Mouse (Mus musculus) c-Kit-positive CD71-positive TER-119-negative erythroid progenitor cells, embryonic 14.5 days (primary cell): ENCODE data around the gene Zgrf1.

Experiments
- DNase-seq: peaks from one replicate; pipeline ENCODE4 v3.0.0-alpha.2; 2013; ENCODE audit warnings: low read depth

Gene Zgrf1

DNA sequence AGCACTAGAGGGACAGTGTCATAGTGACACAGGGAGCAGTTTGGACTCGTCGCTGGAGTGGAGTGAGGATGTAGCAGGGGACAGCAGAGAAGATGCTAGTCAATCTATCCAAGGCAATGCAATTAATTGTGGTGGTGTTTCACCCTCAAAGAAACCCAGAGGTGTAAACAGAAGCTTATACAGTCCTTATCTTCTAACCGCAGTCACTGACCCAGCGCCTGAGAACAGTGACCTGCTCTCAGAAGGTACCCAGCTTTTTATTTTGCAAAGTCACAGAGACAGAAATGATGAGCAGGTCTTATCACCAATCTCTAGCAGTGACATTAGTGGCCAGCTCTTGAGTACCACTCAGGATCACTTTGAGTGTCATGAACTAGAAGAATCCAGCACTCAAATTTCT lies 9.7 kb downstream of the Zgrf1 start:
- no peak for DNase-seq

DNA sequence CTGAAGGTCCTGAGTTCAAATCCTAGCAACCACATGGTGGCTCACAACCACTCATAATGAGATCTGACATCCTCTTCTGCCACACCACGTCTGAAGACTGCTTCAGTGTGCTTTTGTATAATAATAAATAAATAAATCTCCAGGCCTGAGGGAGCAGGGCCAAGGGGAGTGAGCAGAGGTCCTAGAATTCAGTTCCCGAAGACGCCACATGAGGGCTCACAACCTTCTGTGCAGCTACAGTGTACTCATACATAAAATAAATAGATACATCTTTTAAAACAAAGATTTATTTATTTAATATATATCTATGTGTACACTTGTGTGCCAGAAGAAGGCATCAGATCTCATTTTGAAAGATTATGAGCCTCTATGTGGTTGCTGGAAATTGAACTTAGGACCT lies 11.8 kb downstream of the Zgrf1 start:
- DNase-seq = no peak

DNA sequence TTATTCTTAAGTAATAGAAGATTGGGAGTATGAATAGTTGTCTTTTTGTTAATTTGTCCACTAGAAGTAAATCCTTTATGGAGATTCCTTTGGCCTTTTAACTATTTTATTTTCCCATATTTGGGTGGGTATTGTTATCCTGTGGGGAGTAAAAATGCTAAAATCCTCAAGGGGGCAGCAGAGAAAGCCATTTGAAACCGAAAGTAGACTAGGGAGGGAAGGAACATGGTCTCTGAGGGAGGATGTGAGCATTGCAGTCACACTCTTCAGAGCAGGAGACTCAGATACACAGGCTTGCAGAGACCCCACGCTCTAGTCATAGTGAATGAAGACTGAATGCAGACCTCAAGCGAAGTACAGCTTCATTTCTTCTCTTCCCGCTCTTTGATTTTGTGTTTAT lies 19.3 kb downstream of the Zgrf1 start:
- DNase-seq = peak; percentile 58

DNA sequence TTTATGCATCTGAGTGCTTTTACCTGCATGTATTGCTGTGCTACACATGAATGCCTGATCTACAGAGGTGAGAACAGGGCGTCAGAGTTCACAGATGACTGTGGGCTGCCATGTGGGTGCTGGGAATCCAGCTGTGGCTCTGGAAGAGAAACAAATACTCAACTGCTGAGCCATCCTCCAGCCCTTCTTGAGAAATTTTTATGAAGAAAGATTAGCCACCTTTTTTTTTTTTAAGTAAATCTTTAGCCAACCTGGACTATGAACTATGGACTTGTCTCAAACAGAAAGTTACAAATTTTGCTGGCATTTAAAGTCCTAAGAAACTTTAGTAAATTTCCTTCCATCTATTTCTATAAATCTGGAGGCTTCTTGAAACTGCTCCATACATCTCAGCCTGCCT lies 43.8 kb downstream of the Zgrf1 start:
- no peak for DNase-seq

DNA sequence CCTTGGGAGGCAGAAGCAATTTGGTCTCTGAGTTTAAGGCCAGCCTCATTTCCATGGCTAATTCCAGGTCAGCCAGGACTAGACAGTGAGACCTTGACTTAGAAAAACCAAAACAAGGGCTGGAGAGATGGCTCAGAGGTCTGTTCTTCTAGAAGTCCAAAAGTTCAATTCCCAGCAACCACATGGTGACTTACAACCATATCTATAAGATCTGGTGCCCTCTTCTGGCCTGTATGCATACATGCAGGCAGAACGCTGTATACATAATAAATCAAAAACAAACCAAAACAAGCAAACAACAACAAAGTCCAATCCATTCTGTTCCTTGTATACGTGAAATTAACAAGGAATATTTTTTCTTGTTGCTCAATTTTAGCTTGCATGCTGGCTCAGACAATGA lies 54.8 kb downstream of the Zgrf1 start:
- no peak for DNase-seq

DNA sequence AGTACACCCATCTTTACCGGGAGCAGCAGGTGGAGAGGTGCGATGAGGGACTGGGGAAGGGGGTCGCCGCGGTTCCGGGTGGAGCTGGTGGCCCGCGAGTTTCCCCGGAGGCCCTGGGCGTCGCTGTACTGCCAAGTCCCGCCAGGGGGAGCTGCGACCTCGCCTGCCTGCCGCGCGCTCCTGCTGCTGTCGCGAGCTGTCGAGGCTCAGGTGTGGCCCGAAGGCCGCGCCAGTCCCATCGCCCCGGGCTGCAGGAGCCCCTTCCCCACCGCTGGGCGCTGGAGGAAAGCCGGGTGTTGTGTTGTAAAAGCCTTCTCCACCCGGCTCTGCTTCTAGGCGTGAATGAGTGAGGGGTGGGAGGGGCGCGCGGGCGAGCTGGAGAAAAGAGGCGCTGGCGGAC lies 72.0 kb downstream of the Zgrf1 start:
- DNase-seq = peak; percentile 40

DNA sequence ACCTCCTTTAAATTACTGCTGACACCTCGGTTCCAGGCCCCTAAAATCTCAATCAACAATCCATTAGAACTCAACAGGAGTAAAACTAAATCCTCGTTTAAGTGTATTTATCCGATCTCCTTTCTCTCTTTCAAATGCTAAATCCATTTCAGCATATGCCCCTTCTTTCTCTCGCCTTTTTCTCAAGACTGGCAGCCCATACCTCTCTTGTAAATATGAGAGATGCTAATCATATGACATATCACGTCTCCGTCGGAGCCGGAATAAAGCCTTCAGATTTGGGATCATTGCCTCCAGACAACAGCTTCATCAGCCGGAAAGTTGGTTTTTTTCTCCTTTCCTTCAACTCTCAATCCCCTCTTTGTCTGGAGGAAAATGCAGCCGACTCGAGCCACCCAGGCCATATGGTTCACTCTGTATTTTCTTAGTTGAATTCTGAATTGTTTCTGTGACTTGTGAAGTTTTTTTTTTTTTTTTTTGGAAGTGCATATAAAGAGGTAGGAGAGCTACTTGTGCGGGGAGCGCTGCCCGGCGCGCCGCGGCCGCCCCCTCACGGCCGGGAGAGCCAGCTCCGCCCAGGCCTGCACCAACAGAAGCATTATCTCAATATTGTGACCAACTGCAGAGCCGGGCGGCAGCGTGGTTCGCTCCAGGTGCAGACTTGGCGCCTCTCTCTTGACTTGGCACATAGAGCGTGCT lies 72.6 kb downstream of the Zgrf1 start:
- DNase-seq = peak; percentile 35

DNA sequence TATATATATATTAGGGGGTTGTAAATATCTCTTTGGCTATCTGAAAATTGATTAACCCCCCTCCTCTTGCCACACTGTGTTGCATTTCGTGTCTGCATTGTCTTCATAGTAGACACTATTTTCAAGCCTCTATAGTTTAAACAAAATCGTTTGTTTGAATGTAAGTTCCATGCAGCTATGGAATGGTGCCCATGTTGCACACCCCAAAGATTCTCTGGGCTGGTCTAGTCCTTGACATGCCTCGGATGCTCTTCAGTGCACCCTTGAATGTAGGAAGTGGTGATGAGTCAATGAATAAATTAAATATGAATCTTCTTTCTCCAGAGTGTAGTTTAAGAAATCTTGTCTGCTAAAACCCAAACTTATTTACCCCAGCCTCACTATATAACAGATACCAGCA lies 73.2 kb downstream of the Zgrf1 start:
- DNase-seq = no peak

DNA sequence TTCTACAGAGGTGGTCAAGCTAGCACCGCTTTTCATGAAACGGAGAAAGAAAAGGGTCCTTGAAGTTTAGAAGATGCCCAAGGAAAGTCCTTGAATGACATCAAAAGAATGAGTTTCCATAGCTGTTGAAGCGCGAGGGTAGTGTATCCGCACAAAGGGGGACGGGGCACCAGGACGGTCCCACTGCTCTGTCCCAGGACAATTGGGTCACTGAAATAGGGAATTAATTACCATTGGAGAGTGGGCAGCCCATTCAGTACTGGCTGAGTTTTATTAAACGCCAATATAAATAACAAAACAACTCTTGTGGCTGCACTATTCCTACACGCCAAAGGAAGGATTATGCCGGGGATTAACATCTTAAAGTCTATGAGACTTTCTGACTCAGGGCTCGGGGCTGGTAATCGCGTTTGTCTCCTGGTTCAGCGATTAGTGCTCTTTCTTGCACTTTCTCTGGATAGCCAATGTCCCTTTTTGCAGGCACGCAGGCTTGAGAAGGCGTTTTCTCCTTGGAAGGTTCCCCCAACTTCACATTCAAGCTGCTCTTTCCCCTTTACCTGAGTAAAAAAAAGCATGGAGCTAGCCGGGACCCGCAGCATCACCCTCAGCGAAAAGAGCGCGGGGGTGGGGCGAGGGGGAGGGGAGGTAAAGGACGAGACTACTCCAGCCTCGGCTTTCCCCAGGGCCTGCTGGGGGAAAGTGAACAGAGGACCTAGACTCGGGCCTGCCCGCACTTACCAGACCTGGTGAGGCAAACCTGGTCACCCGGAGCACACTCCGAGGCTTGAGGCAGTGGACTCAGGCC lies 74.1 kb downstream of the Zgrf1 start:
- DNase-seq = no peak

DNA sequence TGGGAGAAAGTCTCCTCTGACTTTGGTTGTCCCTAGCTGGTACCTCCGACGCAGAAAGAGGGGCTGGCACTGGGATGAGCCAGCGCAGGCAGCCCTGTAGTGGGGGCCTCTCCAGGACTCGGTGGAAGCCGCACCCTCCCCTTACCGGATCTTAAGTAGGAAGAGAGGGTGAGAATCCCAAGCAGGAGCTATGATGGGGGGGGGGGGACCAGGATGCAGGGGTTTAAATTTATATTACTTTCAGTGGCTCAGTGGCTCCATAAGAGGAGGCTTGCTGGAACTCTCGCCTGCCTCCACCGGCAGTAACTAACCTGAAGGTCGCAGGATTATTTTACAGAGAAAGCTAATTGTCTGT lies 74.6 kb downstream of the Zgrf1 start:
- no peak for DNase-seq

DNA sequence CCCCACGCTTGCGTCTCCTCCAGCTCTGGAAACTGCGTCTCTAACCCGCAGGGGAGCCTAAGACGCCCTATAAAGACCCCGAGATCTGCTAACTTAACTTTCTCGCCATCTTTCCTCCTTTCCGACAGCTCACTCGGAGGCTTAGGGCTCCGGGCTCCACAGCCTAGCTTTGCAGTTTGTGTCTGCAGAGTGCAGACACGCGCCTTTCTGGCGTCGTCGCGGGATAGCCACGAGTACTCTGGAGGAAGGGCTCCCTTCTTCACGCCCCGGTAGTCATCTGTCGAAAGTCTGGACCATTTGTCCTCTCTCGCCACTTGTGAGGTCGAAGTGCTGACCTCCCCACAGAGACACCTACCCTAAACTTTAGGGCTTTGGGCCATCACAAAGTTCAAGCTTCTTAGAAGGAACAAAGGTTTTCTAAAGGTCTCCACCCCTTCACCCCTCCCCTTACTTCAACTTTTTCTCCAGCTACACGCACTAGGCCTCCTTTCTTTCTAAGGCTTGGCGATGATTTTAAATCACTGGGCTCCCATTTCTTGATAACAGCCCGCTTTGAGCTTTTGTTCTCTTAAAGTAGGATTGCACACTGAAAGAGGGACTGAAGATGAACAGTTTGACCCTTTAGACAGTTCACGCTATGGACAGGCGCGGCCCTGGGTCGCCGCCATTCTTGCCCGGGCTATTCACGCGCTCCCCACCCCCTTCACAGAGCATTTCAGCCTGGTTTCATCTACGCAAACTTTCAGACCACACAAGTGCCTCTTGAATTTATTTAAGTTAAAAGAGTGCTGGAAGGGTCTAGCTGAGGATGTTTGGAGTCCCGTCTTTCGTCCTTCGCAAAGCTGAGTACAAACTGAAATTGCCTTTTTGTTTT lies 75.3 kb downstream of the Zgrf1 start:
- DNase-seq = no peak

DNA sequence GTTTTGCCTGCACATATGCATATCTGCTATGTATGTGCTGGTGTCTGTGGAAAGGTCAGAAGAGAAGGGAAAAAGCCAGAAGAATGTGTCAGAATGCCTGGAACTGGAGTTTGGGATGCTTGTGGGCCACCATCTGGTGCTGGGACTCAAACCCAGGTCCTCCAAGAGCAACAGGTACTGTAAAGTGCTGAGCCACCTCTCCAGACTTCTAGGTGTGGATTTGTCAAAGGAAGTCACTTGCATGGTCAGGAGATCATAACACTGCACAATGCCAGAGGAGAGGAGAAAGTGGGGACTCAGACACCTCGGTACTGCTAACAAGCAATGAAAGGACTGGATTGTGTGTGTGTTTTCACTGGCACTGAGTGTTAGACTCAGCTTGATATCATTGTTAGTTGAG lies 76.9 kb downstream of the Zgrf1 start:
- no peak for DNase-seq

DNA sequence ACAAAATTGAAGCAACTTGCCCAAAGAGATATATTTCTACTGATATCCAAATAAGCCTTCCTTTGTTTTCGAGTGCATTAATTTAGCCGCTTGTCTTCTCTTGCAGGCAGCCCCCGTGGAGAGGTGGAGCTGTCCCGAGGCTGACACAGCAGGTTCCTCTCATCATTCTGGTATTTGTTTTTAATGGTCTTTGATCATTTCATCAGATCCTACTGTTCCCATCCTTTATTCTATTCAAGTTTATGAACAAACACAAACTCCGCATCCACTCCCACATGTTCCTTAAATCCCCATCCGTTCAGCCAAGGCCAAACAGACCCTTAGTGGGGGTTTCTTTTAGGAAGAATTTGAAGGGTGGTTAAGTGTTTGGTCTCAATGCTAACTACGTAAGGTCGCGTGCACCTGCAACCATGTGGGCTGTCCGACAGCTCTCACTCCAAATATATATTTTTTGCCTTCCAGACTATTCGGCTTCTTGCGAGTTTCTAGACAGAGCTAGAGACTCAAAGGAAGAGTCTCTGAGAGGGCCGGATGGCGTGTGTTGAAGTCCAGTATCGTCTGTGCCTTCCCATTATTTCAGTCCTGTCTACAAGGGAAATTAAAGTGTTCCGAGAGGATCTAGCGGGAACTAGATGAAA lies 77.6 kb downstream of the Zgrf1 start:
- DNase-seq = no peak

DNA sequence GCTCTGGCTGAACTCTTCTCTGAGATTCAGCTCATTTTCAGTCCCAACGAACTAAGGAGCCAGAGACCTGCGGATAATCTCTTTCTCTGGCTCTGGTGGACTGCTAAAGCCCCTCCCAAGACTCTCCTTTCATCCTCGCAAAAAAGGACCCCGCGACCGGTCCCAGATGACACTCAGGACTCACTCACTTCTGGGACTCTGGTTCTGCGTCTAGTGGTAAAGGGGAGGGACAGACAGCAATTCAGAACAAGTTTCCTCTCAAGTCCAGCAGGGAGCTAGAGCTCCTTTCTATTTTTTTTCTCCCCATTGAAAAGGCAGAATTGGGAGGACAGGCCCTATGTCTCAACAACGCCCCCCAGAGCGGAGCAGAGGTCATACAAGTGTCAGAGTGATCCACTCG lies 78.3 kb downstream of the Zgrf1 start:
- DNase-seq = no peak

DNA sequence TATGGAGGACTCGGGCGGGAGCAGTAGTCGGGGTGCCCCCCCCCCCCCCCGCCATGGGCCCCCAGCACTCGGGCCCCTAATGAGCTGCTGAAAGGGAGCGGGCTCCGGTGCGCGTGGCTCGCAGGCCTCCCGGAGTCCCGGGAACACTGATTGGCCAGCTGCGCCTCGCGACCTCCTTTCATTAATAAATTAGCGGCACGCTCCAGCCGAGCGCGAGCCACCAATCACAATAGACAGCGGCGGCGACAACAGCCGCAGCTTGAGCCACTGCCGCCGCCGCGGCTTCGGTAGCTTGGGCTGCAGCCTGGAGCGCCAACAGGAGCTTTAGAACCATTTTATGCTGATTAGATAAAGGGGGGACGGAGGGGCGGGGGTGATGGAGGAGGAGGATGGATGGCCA lies 79.2 kb downstream of the Zgrf1 start:
- no peak for DNase-seq

DNA sequence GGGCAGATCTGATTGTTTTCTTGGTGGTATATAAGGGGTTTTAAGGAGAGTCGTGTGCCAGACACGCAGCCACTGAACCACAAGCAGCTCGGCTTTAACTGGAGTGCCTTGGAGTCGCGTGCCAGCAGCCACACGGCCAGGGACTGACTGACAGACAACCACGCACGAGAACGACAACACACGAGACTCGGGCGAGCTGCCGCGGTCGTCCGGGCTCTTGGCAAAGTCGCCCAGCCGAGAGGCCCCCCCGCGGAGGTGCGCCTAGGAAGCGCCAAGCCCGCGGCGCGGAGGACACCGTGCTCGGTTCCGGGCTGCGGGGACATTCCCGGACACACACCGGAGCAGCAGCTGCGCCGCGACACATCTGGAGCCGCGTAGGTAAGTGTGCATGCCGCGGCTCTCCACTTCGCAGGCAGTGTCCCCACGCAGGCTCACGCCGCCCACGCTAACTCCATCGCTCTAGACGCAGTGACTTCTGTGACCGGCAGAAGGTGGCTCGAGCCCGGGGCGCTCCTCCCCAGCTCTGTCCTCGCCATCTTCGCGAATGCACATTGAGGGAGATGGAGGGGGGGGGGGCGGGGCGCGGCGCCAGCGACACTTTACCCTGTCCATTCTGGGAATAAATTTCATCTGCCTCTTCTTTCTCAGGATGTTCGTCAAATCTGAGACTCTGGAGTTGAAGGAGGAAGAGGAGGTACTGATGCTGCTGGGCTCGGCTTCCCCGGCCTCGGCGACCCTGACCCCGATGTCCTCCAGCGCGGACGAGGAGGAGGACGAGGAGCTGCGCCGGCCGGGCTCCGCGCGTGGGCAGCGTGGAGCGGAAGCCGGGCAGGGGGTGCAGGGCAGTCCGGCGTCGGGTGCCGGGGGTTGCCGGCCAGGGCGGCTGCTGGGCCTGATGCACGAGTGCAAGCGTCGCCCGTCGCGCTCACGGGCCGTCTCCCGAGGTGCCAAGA lies 80.1 kb downstream of the Zgrf1 start, which contains the start of gene Neurog2:
Gene Neurog2, plus strand, starts transcription at position 56 of the 953 bp plus-strand sequence.
- no peak for DNase-seq

DNA sequence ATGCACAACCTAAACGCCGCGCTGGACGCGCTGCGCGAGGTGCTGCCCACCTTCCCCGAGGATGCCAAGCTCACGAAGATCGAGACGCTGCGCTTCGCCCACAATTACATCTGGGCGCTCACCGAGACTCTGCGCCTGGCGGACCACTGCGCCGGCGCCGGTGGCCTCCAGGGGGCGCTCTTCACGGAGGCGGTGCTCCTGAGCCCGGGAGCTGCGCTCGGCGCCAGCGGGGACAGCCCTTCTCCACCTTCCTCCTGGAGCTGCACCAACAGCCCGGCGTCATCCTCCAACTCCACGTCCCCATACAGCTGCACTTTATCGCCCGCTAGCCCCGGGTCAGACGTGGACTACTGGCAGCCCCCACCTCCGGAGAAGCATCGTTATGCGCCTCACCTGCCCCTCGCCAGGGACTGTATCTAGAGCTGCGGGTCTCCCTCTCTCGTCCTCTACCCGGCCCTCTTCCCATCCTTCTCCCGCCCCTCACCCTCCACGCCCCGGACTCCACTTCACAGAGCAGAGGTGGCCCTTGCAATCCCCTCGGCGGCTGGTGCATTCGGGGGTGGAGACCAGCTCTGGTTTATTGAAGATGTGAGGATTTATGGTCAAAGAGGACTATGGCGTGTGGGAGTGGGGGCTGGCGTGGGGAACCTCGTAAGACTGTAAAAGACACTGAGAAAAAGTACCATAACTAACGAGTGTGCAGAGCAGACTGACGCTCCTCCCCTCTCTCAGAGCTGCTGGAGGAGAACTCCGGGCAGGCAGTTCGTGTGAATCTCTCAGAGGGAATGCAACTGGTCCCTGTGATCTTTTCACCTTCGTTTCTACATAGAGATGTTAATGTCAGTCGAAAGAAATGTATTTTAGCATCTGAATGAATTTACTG lies 81.1 kb downstream of the Zgrf1 start:
- DNase-seq = peak; percentile 50

DNA sequence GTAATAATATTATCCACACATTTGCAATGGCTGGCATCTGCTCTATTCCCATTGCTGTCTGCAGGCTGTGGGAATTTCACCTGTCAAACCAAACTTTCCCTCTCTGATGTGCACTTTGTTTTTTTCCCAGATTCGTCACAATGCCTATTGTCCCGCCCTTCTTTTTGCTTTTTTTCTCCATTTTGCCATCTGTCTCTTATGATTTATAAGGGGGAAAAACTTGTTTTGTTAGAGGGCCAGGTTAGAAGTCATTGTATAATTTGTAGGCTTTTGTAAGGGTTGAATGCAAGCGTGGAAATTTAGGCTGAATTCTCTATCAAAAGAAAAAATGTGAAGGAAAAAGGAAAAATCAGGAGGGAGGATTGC lies 81.7 kb downstream of the Zgrf1 start:
- DNase-seq = no peak

DNA sequence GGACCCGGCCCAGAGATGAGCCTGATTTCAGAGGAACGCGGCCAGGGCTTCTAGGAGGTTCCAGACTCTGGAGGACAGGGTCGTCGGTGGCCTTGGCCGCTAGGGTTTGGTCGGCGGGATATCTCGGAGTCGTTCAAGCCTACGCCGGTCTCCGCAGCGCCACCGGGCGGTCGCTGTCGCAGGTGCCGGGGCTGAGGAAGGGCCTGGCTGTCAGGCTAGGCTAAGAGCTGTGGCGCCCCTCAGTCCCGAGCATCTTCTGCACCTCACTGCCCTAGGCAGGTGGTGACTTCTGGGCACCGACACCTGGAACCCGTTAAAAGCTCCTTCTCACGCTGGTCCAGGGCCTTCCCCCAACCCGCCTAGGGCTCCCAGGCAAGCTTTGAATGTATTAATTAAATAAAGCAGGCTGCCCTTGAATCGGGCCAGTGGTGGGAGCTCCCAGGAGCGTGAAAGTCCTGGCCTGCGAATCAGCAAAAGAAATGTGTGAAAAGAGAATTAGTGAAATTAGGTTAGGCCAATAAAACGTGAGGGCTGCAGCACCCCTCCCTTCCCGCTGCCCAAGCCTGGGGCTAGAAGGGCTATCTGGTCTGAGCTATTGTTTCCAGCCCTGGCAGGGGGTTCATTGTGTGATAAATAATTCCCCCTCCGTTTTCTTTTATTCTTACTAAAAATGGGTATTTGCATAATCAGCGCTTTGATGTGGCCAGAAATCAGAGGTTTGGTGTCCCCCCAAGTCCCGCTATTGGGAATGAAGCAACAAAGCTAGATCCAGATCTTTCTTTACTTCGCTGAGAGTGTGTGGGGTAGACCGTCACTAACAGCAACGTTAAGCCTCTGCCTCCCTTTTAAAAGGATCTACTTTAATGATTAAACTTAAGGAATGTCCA lies 86.8 kb downstream of the Zgrf1 start:
- DNase-seq = no peak
